Mouse (Mus musculus) liver, embryonic 11.5 days (tissue): Measurements from ENCODE around the gene En1. TPM values are rescaled to one million over a fixed set of nuclear protein-coding genes. Genes with fewer than 3 reads are reported as not detected.
A peak's percentile ranks its signal among the peaks of the same experiment; 100 is the strongest.

Source experiments
- ATAC-seq: fragments of 200-750 bp; cut with Nextera tagmentation; replicated peaks from 2 replicates; pipeline ENCODE4 v1.8.0; 2017; ENCODE audit warnings: moderate number of reproducible peaks, mild to moderate bottlenecking, moderate TSS enrichment, moderate library complexity; ENCODE audit not compliant: low FRiP score
- DNase-seq: peaks from one replicate; pipeline ENCODE4 v3.0.0-alpha.2; 2017; ENCODE audit warnings: low spot score
- H3K27ac ChIP-seq: fragments of 300-500 bp; sonication (generic); 2 replicates; pipeline ENCODE4 v1.5.1; 2014; ENCODE audit warnings: mild to moderate bottlenecking, low read depth, low read length, control low read depth
- H3K27me3 ChIP-seq: fragments of 300-500 bp; sonication (generic); replicated peaks from 2 replicates; pipeline ENCODE4 v1.6.1; 2014; ENCODE audit warnings: low read length, mixed read lengths; ENCODE audit not compliant: control insufficient read depth, insufficient read depth
- H3K36me3 ChIP-seq: fragments of 300-500 bp; sonication (generic); 2 replicates; pipeline ENCODE4 v1.6.1; 2014; ENCODE audit warnings: mild to moderate bottlenecking, low read length, moderate library complexity, mixed read lengths; ENCODE audit not compliant: control insufficient read depth, insufficient read depth
- H3K4me1 ChIP-seq: fragments of 300-500 bp; sonication (generic); replicated peaks from 2 replicates; pipeline ENCODE4 v1.6.1; 2014; ENCODE audit warnings: low read length, mixed read lengths; ENCODE audit not compliant: control insufficient read depth, insufficient read depth
- H3K4me2 ChIP-seq: fragments of 300-500 bp; sonication (generic); 2 replicates; pipeline ENCODE4 v1.6.1; 2014; ENCODE audit warnings: mild to moderate bottlenecking, control low read depth, moderate library complexity
- H3K4me3 ChIP-seq: fragments of 300-500 bp; sonication (generic); 2 replicates; pipeline ENCODE4 v1.5.1; 2014; ENCODE audit warnings: low read depth, low read length, control low read depth
- H3K9ac ChIP-seq: fragments of 300-500 bp; sonication (generic); 2 replicates; pipeline ENCODE4 v1.6.1; 2014; ENCODE audit warnings: low read depth, low read length, control low read depth
- H3K9me3 ChIP-seq: fragments of 300-500 bp; sonication (generic); 2 replicates; pipeline ENCODE4 v1.6.1; 2016; ENCODE audit warnings: low read length, inconsistent platforms, mixed read lengths; ENCODE audit not compliant: control insufficient read depth
- WGBS: fragments of 180-500 bp; shearing (Covaris S2); extraction: QIAGEN DNeasy Blood & Tissue Kit; methylation state at CpG from one replicate; pipeline ENCODE4 v1.1.7; 2014; 5-methylcytosine and 5-hydroxymethylcytosine counted together
- polyA plus RNA-seq: library from polyadenylated mRNA; unstranded; fragments of >200 nt; fragmentation: Nextera tagmentation; extraction: Ambion mirVana; gene quantifications from 2 replicates; pipeline ENCODE4 v1.2.1, GENCODE M21; 2014

The En1 gene
- 0.57 and 1.1 TPM in 2 replicates for polyA plus RNA-seq

GRCm38 (mm10) chr1:120602031-120602730 is at the start of gene En1:
TSS of gene En1 (plus strand) at chr1:120602418.
- Histone ChIP-seq H3K4me3 (peak within 1 kb of the TSS; percentile 34), H3K4me2 (peak within 1 kb of the TSS; percentile 70), H3K27me3 (peaks cover 100% of the 10 kb centered on the region), H3K9me3 (no peaks in the 10 kb centered on the region), H3K36me3 (no peaks in the 10 kb centered on the region), H3K9ac (no peak within 1 kb of the TSS), H3K27ac (no peak within 1 kb of the TSS), H3K4me1 (no peaks in the 10 kb centered on the region)
- 2% methylated on average over 35 of the region's 35 CpGs for WGBS
- DNase-seq = no peak
- 0 out of 2 replicates have a peak, but pooled peaks have one; percentile 37 for ATAC-seq

GRCm38 (mm10) chr1:120556926-120557846 is 45.0 kb upstream of the En1 start:
- no peaks in the 10 kb centered on the region for H3K36me3 ChIP-seq
- 75% methylated on average over 15 of the region's 15 CpGs for WGBS
- no peaks in the 10 kb centered on the region for H3K9me3 ChIP-seq
- H3K4me3 ChIP-seq = no peak overlapping the region
- no peak overlapping the region for H3K4me2 ChIP-seq
- H3K9ac ChIP-seq = no peak overlapping the region
- no peak overlapping the region for H3K27ac ChIP-seq
- H3K27me3 ChIP-seq = no peaks in the 10 kb centered on the region
- no peak for DNase-seq
- no peaks in the 10 kb centered on the region for H3K4me1 ChIP-seq
- ATAC-seq = no peak

- DNase-seq (no peak), ATAC-seq (no peak)
- H3K4me3 ChIP-seq = no peak overlapping the region
- H3K9me3 ChIP-seq = no peaks in the 10 kb centered on the region
- no peak overlapping the region for H3K27ac ChIP-seq
- no peak overlapping the region for H3K4me2 ChIP-seq
- no peaks in the 10 kb centered on the region for H3K4me1 ChIP-seq
- no peak overlapping the region for H3K9ac ChIP-seq
- WGBS = 69% methylated on average over 9 of the region's 9 CpGs
- H3K36me3 ChIP-seq = no peaks in the 10 kb centered on the region
- H3K27me3 ChIP-seq = no peaks in the 10 kb centered on the region
Measured at GRCm38 (mm10) chr1:120558341-120559285, 43.6 kb upstream of the En1 start.

- Histone ChIP-seq H3K9ac (no peak overlapping the region), H3K4me2 (no peak overlapping the region), H3K4me3 (no peak overlapping the region), H3K36me3 (no peaks in the 10 kb centered on the region), H3K27ac (no peak overlapping the region), H3K27me3 (no peaks in the 10 kb centered on the region), H3K4me1 (no peaks in the 10 kb centered on the region), H3K9me3 (no peaks in the 10 kb centered on the region)
- 88% methylated on average over 5 of the region's 5 CpGs for WGBS
- DNase-seq = no peak
- no peak for ATAC-seq
Measured at GRCm38 (mm10) chr1:120559911-120560310, 42.3 kb upstream of the En1 start.

- H3K4me3 ChIP-seq = no peak overlapping the region
- DNase-seq (no peak), ATAC-seq (no peak)
- H3K9me3 ChIP-seq = no peaks in the 10 kb centered on the region
- no peak overlapping the region for H3K9ac ChIP-seq
- H3K36me3 ChIP-seq = no peaks in the 10 kb centered on the region
- WGBS = 58% methylated on average over 4 of the region's 4 CpGs
- no peaks in the 10 kb centered on the region for H3K4me1 ChIP-seq
- H3K27ac ChIP-seq = no peak overlapping the region
- no peak overlapping the region for H3K4me2 ChIP-seq
- H3K27me3 ChIP-seq = no peaks in the 10 kb centered on the region; the same call in 1 of the 2 replicates
Measured at GRCm38 (mm10) chr1:120581306-120581705, 20.9 kb upstream of the En1 start.

GRCm38 (mm10) chr1:120585481-120585880 is 16.7 kb upstream of the En1 start:
- 24% methylated on average over 2 of the region's 2 CpGs for WGBS
- ATAC-seq (no peak), DNase-seq (no peak)

GRCm38 (mm10) chr1:120586500-120587110 is 15.6 kb upstream of the En1 start:
- Histone ChIP-seq H3K36me3 (no peaks in the 10 kb centered on the region), H3K27ac (no peak overlapping the region), H3K9me3 (no peaks in the 10 kb centered on the region), H3K4me3 (no peak overlapping the region), H3K27me3 (peaks cover 16% of the 10 kb centered on the region), H3K4me2 (no peak overlapping the region), H3K9ac (no peak overlapping the region), H3K4me1 (no peaks in the 10 kb centered on the region)
- 12% methylated on average over 7 of the region's 7 CpGs for WGBS
- ATAC-seq = no peak
- no peak for DNase-seq

More at GRCm38 (mm10) chr1:120585481-120585880, 16.7 kb upstream of the En1 start:
- no peaks in the 10 kb centered on the region for H3K4me1 ChIP-seq
- no peak overlapping the region for H3K4me2 ChIP-seq
- no peak overlapping the region for H3K27ac ChIP-seq
- H3K9me3 ChIP-seq = no peaks in the 10 kb centered on the region
- H3K9ac ChIP-seq = no peak overlapping the region
- H3K36me3 ChIP-seq = no peaks in the 10 kb centered on the region
- no peak overlapping the region for H3K4me3 ChIP-seq
- peaks cover 8% of the 10 kb centered on the region for H3K27me3 ChIP-seq

GRCm38 (mm10) chr1:120587431-120587830 is 14.8 kb upstream of the En1 start:
- ATAC-seq (no peak), DNase-seq (no peak)

More at GRCm38 (mm10) chr1:120587431-120587830, 14.8 kb upstream of the En1 start:
- H3K27me3 ChIP-seq = peaks cover 23% of the 10 kb centered on the region
- no peak overlapping the region for H3K9ac ChIP-seq
- no peaks in the 10 kb centered on the region for H3K9me3 ChIP-seq
- no peaks in the 10 kb centered on the region for H3K4me1 ChIP-seq
- WGBS = 57% methylated on average over 9 of the region's 12 CpGs
- H3K36me3 ChIP-seq = no peaks in the 10 kb centered on the region
- no peak overlapping the region for H3K4me3 ChIP-seq
- no peak overlapping the region for H3K4me2 ChIP-seq
- no peak overlapping the region for H3K27ac ChIP-seq
